In genomic region chr3:107188226-107188899, GRCm38 (mm10) we compare ENCODE assay signal across 8 mouse cellular contexts. TPM values are rescaled to one million over a fixed set of nuclear protein-coding genes. Genes with fewer than 3 reads are reported as not detected.
DNase-seq lines count a peak whose midpoint lies in the region; ATAC-seq and TF ChIP-seq lines count a peak whose summit lies in the region.
"Had no signal": no experiment of that assay in that cellular context is flagged by ENCODE, and none has a peak within 500 bp of the region (broad histone marks: within the 10 kb centered on the region; RNA-seq: fewer than 3 reads in every experiment).

No protein-coding gene starts in this region.

- H3K9ac ChIP-seq in hindbrain, embryonic 13.5 days, result 0 out of 2 replicates have a peak overlapping the region, but pooled peaks have one; percentile 13
- no peak overlapping the region for H3K9ac ChIP-seq in neural tube, embryonic 12.5 days
- H3K9ac ChIP-seq: stomach, embryonic 15.5 days had no signal

- H3K9me3 ChIP-seq in embryonic facial prominence, embryonic 10.5 days, result no peaks in the 10 kb centered on the region
- H3K9me3 ChIP-seq in hindbrain, embryonic 13.5 days, result no peaks in the 10 kb centered on the region
- no peaks in the 10 kb centered on the region for H3K9me3 ChIP-seq in neural tube, embryonic 12.5 days
- H3K9me3 ChIP-seq: stomach, embryonic 15.5 days had no signal

- H3K36me3 ChIP-seq in embryonic facial prominence, embryonic 10.5 days (replicated peaks), result no peaks in the 10 kb centered on the region
- H3K36me3 ChIP-seq in hindbrain, embryonic 13.5 days, result no peaks in the 10 kb centered on the region
- no peaks in the 10 kb centered on the region for H3K36me3 ChIP-seq in neural tube, embryonic 12.5 days
- H3K36me3 ChIP-seq: stomach, embryonic 15.5 days had no signal

- no peak overlapping the region for H3K4me2 ChIP-seq in hindbrain, embryonic 13.5 days
- no peak overlapping the region for H3K4me2 ChIP-seq in neural tube, embryonic 12.5 days (replicated peaks)
- H3K4me2 ChIP-seq: stomach, embryonic 15.5 days had no signal

- H3K4me3 ChIP-seq in embryonic facial prominence, embryonic 10.5 days, result no peak overlapping the region
- no peak overlapping the region for H3K4me3 ChIP-seq in hindbrain, embryonic 13.5 days
- H3K4me3 ChIP-seq in neural tube, embryonic 12.5 days, result no peak overlapping the region
- H3K4me3 ChIP-seq: stomach, embryonic 15.5 days had no signal

- TF ChIP-seq CTCF in Patski (IDR thresholded peaks at IDR 0.05), result peak; percentile 67

- in situ Hi-C loops in Patski (cut with MboI; ENCODE audit: low pct_unique_long_range_greater_than_20kb), result no loop called here

- intact Hi-C loops in left cerebral cortex, postnatal 14 days (cut with DNase I), result loop anchor here (1.0 to 2.0 kb wide), 3 partner anchors 94 to 286 kb away; no protein-coding TSS in a partner anchor

- no peak overlapping the region for H3K27ac ChIP-seq in embryonic facial prominence, embryonic 10.5 days (replicated peaks)
- H3K27ac ChIP-seq in hindbrain, embryonic 13.5 days, result no peak overlapping the region
- H3K27ac ChIP-seq in neural tube, embryonic 12.5 days, result no peak overlapping the region
- H3K27ac ChIP-seq: stomach, embryonic 15.5 days had no signal

- POLR2A ChIA-PET in Patski (lab: Charles Lee), result no interaction called here

- no peak for ATAC-seq in Patski
- ATAC-seq in hindbrain, embryonic 13.5 days (ENCODE audit: low FRiP score), result peak; percentile 85
- peak; percentile 71; the same call in 1 of the 2 replicates for ATAC-seq in neural tube, embryonic 12.5 days (ENCODE audit: low FRiP score, low read depth)

- DNase-seq in CD8-positive naive resting alpha-beta T cell, adult 2 months (ENCODE audit: low read depth in 2 of 2, low spot score in 2 of 2), result peak; percentile 19 to 35
- no peak for DNase-seq in Patski (ENCODE audit: low read depth, low spot score)
- peak; percentile 26 for DNase-seq in embryonic facial prominence, embryonic 10.5 days (ENCODE audit: low spot score)
- DNase-seq in left cerebral cortex, postnatal 14 days (ENCODE audit: low spot score in 2 of 2), result peak; percentile 79 to 91
- peak; percentile 16 to 65 for DNase-seq in thymus, postnatal 10 days (ENCODE audit: low spot score in 2 of 2)

- 42% methylated on average over 6 of the region's 6 CpGs for WGBS in embryonic facial prominence, embryonic 10.5 days
- WGBS in hindbrain, embryonic 13.5 days, result 37% methylated on average over 6 of the region's 6 CpGs
- 46% methylated on average over 6 of the region's 6 CpGs for WGBS in neural tube, embryonic 12.5 days

- no peaks in the 10 kb centered on the region for H3K4me1 ChIP-seq in embryonic facial prominence, embryonic 10.5 days
- peaks cover 4% of the 10 kb centered on the region; the same call in 1 of the 2 replicates for H3K4me1 ChIP-seq in hindbrain, embryonic 13.5 days (replicated peaks)
- no peaks in the 10 kb centered on the region for H3K4me1 ChIP-seq in neural tube, embryonic 12.5 days
- H3K4me1 ChIP-seq: stomach, embryonic 15.5 days had no signal

- CTCF ChIA-PET in Patski (lab: Charles Lee), result interaction anchor here (0.7 kb wide), 1 partner anchor 94 kb away, joined by 3 read pairs; no protein-coding TSS in a partner anchor

- H3K27me3 ChIP-seq in Patski, result no peaks in the 10 kb centered on the region
- no peaks in the 10 kb centered on the region for H3K27me3 ChIP-seq in embryonic facial prominence, embryonic 10.5 days (replicated peaks; ENCODE audit: low read depth, poor library complexity, severe bottlenecking)
- H3K27me3 ChIP-seq in hindbrain, embryonic 13.5 days, result no peaks in the 10 kb centered on the region
- H3K27me3 ChIP-seq in neural tube, embryonic 12.5 days (replicated peaks), result no peaks in the 10 kb centered on the region
- H3K27me3 ChIP-seq: stomach, embryonic 15.5 days had no signal

RNA-seq across cellular contexts. Expression of gene Kcna10, which starts 5.5 kb away (rescaled TPM):
- not detected for polyA plus RNA-seq in Patski (2021)
- polyA plus RNA-seq in embryonic facial prominence, embryonic 10.5 days (2016; fragmentation: Nextera tagmentation; extraction: Ambion mirVana), result not detected in 2 replicates
- not detected in 2 replicates for polyA plus RNA-seq in hindbrain, embryonic 13.5 days (2015; fragmentation: Nextera tagmentation; extraction: Ambion mirVana)
- not detected for total RNA-seq in left cerebral cortex, postnatal 14 days (2021)
- not detected in 2 replicates for polyA plus RNA-seq in neural tube, embryonic 12.5 days (2016; fragmentation: Nextera tagmentation; extraction: Ambion mirVana)
- polyA plus RNA-seq: stomach, embryonic 15.5 days had no signal

RNA-seq across cellular contexts. Expression of gene Cym, which starts 33.2 kb away (rescaled TPM):
- not detected for polyA plus RNA-seq in Patski (2021)
- polyA plus RNA-seq in embryonic facial prominence, embryonic 10.5 days (2016; fragmentation: Nextera tagmentation; extraction: Ambion mirVana), result 0.11 TPM in 1 of 2 replicates, not detected in the other
- 0.13 and 6.0 TPM in 2 replicates for polyA plus RNA-seq in hindbrain, embryonic 13.5 days (2015; fragmentation: Nextera tagmentation; extraction: Ambion mirVana)
- total RNA-seq in left cerebral cortex, postnatal 14 days (2021), result not detected
- not detected in 2 replicates for polyA plus RNA-seq in neural tube, embryonic 12.5 days (2016; fragmentation: Nextera tagmentation; extraction: Ambion mirVana)

RNA-seq across cellular contexts. Expression of gene A630076J17Rik, which starts 42.1 kb away (rescaled TPM):
- not detected for polyA plus RNA-seq in Patski (2021)
- not detected in 2 replicates for polyA plus RNA-seq in embryonic facial prominence, embryonic 10.5 days (2016; fragmentation: Nextera tagmentation; extraction: Ambion mirVana)
- polyA plus RNA-seq in hindbrain, embryonic 13.5 days (2015; fragmentation: Nextera tagmentation; extraction: Ambion mirVana), result not detected in 2 replicates
- not detected for total RNA-seq in left cerebral cortex, postnatal 14 days (2021)
- polyA plus RNA-seq in neural tube, embryonic 12.5 days (2016; fragmentation: Nextera tagmentation; extraction: Ambion mirVana), result not detected in 2 replicates

RNA-seq across cellular contexts. Expression of gene Prok1, which starts 51.1 kb away (rescaled TPM):
- not detected for polyA plus RNA-seq in Patski (2021)
- polyA plus RNA-seq in embryonic facial prominence, embryonic 10.5 days (2016; fragmentation: Nextera tagmentation; extraction: Ambion mirVana), result not detected in 2 replicates
- polyA plus RNA-seq in hindbrain, embryonic 13.5 days (2015; fragmentation: Nextera tagmentation; extraction: Ambion mirVana), result 0.10 and 0.32 TPM in 2 replicates
- not detected for total RNA-seq in left cerebral cortex, postnatal 14 days (2021)
- not detected in 2 replicates for polyA plus RNA-seq in neural tube, embryonic 12.5 days (2016; fragmentation: Nextera tagmentation; extraction: Ambion mirVana)
